Mouse (Mus musculus) heart, adult 11 months (tissue): ENCODE data around the gene Uvrag.
A peak's percentile ranks its signal among the peaks of the same experiment; 100 is the strongest.

Experiments
- DNase-seq: peaks from one replicate; pipeline ENCODE4 v3.0.0; 2022

Gene Uvrag

GRCm38 (mm10) chr7:99140984-99141918 is at the start of gene Uvrag:
Uvrag (minus strand) TSS chr7:99141141.
- DNase-seq: peak; percentile 100

- no peak for DNase-seq
Measured at GRCm38 (mm10) chr7:99189885-99190284, 48.9 kb upstream of the Uvrag start.

GRCm38 (mm10) chr7:99188630-99189029 is 47.7 kb upstream of the Uvrag start:
- no peak for DNase-seq

GRCm38 (mm10) chr7:99187451-99187850 is 46.5 kb upstream of the Uvrag start:
- peak; percentile 95 for DNase-seq

- DNase-seq: no peak
Measured at GRCm38 (mm10) chr7:99185405-99185804, 44.5 kb upstream of the Uvrag start.

DNA sequence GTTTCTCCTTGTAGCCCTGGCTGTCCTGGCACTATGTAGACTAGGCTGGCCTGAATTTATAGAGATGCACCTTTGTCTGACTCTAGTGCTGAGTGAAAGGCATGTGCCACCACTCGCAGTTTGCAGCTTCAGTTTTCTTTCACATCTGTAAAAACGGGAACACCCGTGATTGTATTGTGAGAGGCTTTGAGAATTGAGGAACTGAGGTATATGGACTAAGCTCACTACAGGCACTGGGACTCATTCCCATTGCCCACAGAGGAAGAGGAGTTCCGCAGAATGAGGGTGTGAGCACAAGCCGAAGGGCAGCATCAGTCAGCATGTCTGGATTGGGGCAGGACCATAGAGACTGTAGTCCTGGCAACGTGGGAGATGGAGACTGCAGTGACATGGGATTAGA is 42.8 kb upstream of the Uvrag start:
- DNase-seq: peak; percentile 96

DNA sequence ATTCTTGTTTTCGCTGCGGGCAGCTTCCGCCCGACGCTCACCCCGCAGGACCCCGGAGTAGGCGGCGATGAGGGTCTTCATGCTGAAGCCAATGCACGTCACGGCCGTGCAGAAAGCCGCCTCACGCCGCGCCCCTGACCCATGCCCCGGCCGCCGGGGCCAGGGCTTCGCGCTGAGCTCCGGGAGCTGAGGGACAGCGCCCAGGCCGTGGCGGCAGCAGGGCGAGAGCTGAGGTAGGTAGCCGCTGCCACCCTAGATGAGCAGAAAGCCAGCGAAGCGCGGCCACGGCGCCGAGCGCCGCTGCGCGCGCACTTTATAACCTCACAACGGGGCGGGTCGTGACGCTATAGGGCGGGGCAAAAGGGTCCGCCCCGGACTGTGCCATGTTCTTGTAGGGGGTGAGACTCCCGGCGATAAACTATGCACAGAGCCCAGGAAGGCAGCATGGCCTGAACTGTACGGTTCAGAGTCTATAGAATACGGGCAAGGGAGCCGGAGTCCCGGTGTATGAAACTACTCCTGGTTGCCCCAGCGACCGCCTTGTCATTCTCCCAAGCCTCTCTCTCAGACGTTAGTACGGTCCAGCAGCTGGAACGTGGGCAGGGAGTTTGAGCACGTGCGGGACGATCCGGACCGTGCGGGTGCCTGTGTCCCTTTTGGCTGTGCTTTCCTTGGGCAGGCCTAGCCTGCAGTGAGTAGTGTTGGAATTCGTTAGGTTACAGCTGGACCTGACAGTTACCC is 41.7 kb upstream of the Uvrag start, which contains the start of gene Dgat2:
Dgat2 (minus strand) TSS at position 288 of the 741 bp plus-strand sequence.
- peak; percentile 99 for DNase-seq

GRCm38 (mm10) chr7:99181619-99182431 is 40.9 kb upstream of the Uvrag start:
- DNase-seq: peak; percentile 91

- DNase-seq: peak; percentile 85
Measured at GRCm38 (mm10) chr7:99180162-99180561, 39.2 kb upstream of the Uvrag start.

DNA sequence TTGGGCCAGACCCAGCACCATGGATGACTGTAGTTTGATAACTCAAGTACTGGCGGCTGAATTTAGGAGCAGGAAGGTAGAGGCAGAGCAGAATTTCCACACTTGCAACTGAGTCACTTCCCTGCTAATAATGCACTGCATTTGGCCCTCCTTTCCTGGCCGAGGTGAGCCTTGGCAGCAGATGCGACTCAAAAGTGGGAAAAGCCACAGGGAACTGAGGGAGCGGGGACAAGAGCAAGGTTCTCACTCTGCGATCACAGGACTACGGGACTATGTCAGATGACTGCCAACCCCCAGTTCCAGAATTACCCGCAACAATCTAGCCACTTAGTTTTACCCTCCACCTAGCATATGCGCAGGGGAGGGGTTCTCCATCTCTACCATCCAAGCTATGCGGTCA is 38.3 kb upstream of the Uvrag start:
- DNase-seq: peak; percentile 88

- no peak for DNase-seq
Measured at GRCm38 (mm10) chr7:99177386-99177785, 36.4 kb upstream of the Uvrag start.

- DNase-seq: no peak
Measured at GRCm38 (mm10) chr7:99175666-99176065, 34.7 kb upstream of the Uvrag start.

GRCm38 (mm10) chr7:99175118-99175517 is 34.2 kb upstream of the Uvrag start:
- DNase-seq: no peak

DNA sequence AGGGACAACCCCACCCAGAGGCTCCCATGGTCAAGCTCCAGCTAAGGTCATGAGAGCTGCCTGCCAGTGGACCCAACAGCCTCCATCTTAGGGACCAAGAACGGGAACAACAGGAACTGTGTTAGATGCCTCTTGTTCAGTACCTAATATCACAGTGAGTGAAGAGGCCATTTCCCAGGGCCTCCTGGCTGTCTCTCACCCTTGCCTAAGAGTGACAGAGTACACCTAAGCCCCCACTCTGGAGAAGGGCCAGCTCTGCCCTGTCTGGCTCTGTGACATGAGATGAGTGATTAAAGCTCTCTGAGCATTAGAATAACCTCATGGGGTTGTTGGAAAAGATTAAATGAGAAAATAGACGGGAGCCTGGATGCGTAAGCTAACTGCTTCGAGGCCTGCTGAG is 33.1 kb upstream of the Uvrag start:
- peak; percentile 87 for DNase-seq

DNA sequence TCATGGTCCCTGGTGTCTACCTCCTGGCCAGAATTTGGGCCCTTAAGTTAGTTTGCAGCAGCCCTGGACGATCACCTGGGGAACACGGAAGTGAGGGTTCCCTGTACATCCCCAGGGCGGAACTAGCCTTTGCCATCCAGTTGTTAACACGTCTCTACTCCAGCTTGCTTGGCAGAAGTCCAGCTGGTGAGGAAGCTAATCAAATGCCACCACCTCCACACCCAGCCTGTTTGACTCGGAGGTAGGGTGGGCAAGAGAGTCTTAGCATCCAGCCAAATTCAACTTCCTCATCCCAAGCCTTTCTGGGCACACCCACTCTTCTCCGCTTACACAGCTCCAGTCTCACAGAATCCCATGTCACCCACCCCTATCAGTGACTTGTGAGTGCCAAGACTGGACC is 32.0 kb upstream of the Uvrag start:
- DNase-seq: peak; percentile 94

GRCm38 (mm10) chr7:99171730-99172463 is 31.0 kb upstream of the Uvrag start:
- peak; percentile 91 for DNase-seq

DNA sequence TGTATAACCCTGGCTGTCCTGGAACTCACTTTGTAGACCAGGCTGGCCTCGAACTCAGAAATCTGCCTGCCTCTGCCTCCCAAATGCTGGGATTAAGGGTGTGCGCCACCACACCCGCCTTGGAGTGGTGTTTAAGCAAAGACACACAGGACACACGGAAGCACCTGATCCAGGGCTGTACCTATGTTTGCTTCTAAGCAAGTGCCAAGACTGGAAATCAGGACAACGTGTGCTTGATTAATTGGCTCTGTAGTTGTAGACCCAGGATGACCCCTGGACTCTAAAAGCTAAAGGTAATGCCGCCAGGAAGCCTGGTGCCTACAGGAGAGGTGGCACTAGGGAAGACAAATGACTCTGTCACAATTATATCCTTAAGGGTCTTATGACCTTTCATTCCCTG is 29.6 kb upstream of the Uvrag start:
- peak; percentile 90 for DNase-seq

- peak; percentile 86 for DNase-seq
Measured at GRCm38 (mm10) chr7:99169717-99170403, 28.9 kb upstream of the Uvrag start.

GRCm38 (mm10) chr7:99168756-99169155 is 27.8 kb upstream of the Uvrag start:
- DNase-seq: peak; percentile 96

GRCm38 (mm10) chr7:99167939-99168338 is 27.0 kb upstream of the Uvrag start:
- DNase-seq: peak; percentile 94

GRCm38 (mm10) chr7:99166159-99166558 is 25.2 kb upstream of the Uvrag start:
- DNase-seq: no peak
